Mouse (Mus musculus): ENCODE measurements around the gene Npcd. TPM values are rescaled to one million over a fixed set of nuclear protein-coding genes. Genes with fewer than 3 reads are reported as not detected.

Gene Npcd
- polyA plus RNA-seq, 1 experiment: 0.23 TPM

DNA sequence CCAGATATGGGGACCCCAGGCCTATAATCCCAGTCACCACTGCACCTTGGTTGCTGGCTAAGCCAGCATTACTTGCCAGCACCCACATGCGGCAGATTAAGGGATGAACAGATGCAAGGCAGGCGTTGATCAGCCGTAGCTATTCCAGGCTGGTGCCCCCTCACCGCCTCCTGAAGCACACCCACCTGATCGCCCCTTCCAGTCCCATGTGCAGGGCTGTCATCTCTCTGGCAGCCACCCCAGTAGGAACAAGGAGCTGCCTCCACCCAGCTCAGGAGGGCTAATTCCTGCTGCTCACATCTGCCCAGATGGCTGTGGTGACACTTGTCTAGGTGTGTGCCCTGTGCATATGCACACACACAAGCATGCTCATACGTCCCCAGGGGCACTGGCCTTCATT, 73.1 kb downstream of the Npcd start:
- Histone ChIP-seq H3K27ac (ENCODE audit: insufficient read depth, low read depth, low read length) (no peak overlapping the region), H3K4me3 (ENCODE audit: low read depth, low read length) (no peak overlapping the region), H3K36me3 (ENCODE audit: control insufficient read depth, insufficient read depth, low read length) (no peaks in the 10 kb centered on the region), H3K27me3 (ENCODE audit: control insufficient read depth, insufficient read depth, low read length) (no peaks in the 10 kb centered on the region), H3K4me1 (ENCODE audit: control insufficient read depth, insufficient read depth, insufficient read length, low read length) (peaks cover 10% of the 10 kb centered on the region)
- WGBS: 91% methylated on average over 6 of the region's 6 CpGs
- TF ChIP-seq CTCF (IDR thresholded peaks at IDR 0.05; ENCODE audit: extremely low read depth, insufficient read length, insufficient replicate concordance, low read depth, low read length): no peak
- TF ChIP-seq POLR2A (IDR thresholded peaks at IDR 0.05; ENCODE audit: low read depth, low read length): no peak

DNA sequence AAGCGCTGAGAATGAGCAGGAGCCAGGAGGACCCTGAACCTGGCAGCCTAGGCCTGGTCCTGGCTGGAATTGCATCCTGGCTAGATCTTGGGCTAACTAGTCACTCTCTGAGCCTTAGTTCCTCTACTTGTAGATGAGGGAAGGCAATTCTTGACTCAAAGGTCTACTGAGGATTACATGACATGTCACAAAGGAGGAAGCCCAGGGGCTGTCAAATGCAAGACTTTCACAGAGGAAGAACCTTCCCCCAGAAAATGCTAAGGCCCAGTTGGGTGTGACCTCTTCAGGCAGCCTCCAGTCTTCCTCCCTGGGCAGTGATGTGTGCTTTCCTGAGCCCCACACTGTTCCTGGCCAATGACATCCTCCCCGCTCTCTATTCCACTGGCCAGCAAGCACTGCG, 76.9 kb downstream of the Npcd start:
- 91% methylated on average over 3 of the region's 3 CpGs for WGBS
- no peak overlapping the region for H3K4me3 ChIP-seq (ENCODE audit: low read depth, low read length)
- no peaks in the 10 kb centered on the region for H3K4me1 ChIP-seq (ENCODE audit: control insufficient read depth, insufficient read depth, insufficient read length, low read length)
- H3K27ac ChIP-seq (ENCODE audit: insufficient read depth, low read depth, low read length): no peak overlapping the region
- no peaks in the 10 kb centered on the region for H3K27me3 ChIP-seq (ENCODE audit: control insufficient read depth, insufficient read depth, low read length)
- H3K36me3 ChIP-seq (ENCODE audit: control insufficient read depth, insufficient read depth, low read length): no peaks in the 10 kb centered on the region
- TF ChIP-seq CTCF (IDR thresholded peaks at IDR 0.05; ENCODE audit: extremely low read depth, insufficient read length, insufficient replicate concordance, low read depth, low read length) (no peak), POLR2A (IDR thresholded peaks at IDR 0.05; ENCODE audit: low read depth, low read length) (no peak)

DNA sequence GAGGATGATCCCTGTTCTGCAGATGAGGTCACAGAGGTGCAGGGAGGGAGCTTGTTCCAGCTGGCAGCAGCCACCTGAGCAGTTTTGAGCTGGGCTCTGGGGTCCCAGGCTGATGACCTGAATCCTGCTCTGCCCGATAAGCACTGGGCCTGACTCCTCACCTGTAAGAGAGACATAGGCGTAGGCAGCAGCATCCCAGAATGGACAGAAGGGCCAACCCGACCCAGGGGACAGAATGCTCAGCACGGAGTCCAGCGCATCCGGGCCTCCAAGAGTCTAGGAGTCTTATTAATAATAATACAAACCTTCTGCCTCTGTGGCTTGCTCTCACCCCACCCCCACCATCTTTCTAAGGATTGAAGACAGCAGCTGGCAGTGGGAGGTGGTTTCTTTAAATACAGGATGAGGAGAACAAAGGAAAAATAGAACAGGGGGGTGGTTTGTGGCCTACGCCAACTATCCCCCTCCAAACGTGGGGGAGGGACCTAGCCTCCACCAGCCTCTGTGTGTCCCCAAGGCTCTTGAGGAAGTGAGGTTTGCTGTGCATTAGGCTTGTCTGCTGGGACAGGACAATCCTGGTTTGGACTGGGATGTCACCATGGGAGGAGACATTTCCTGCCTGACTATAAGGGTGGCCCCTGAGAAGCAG, 77.9 kb downstream of the Npcd start:
- Histone ChIP-seq H3K36me3 (ENCODE audit: control insufficient read depth, insufficient read depth, low read length) (no peaks in the 10 kb centered on the region), H3K4me1 (ENCODE audit: control insufficient read depth, insufficient read depth, insufficient read length, low read length) (no peaks in the 10 kb centered on the region), H3K27me3 (ENCODE audit: control insufficient read depth, insufficient read depth, low read length) (no peaks in the 10 kb centered on the region), H3K27ac (ENCODE audit: insufficient read depth, low read depth, low read length) (no peak overlapping the region), H3K4me3 (ENCODE audit: low read depth, low read length) (no peak overlapping the region)
- TF ChIP-seq CTCF (IDR thresholded peaks at IDR 0.05; ENCODE audit: extremely low read depth, insufficient read length, insufficient replicate concordance, low read depth, low read length) (no peak), POLR2A (IDR thresholded peaks at IDR 0.05; ENCODE audit: low read depth, low read length) (no peak)
- 82% methylated on average over 8 of the region's 8 CpGs for WGBS

DNA sequence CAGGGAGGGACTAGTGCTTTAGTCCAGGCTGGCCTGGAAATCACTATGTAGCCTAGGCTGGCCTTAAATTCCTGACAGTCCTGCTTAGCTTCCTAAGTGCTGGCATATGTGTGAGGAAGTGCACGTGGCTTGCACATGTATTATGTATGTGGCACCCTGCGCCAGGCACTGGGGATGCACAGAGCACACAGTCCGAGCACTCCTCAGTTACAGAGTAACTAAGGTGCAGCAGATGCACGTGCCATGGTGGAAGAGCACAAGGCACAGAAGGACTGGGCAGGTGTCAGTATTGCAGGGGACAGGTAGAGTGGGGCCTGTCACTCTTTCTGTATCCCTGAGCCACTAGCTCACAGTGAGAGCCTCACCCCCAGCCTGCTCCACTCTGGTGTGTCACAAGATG, 78.9 kb downstream of the Npcd start:
- Histone ChIP-seq H3K4me3 (ENCODE audit: low read depth, low read length) (no peak overlapping the region), H3K4me1 (ENCODE audit: control insufficient read depth, insufficient read depth, insufficient read length, low read length) (no peaks in the 10 kb centered on the region), H3K27me3 (ENCODE audit: control insufficient read depth, insufficient read depth, low read length) (no peaks in the 10 kb centered on the region), H3K36me3 (ENCODE audit: control insufficient read depth, insufficient read depth, low read length) (no peaks in the 10 kb centered on the region), H3K27ac (ENCODE audit: insufficient read depth, low read depth, low read length) (no peak overlapping the region)
- TF ChIP-seq CTCF (IDR thresholded peaks at IDR 0.05; ENCODE audit: extremely low read depth, insufficient read length, insufficient replicate concordance, low read depth, low read length): no peak
- TF ChIP-seq POLR2A (IDR thresholded peaks at IDR 0.05; ENCODE audit: low read depth, low read length): no peak
- WGBS: 70% methylated on average over 4 of the region's 4 CpGs

DNA sequence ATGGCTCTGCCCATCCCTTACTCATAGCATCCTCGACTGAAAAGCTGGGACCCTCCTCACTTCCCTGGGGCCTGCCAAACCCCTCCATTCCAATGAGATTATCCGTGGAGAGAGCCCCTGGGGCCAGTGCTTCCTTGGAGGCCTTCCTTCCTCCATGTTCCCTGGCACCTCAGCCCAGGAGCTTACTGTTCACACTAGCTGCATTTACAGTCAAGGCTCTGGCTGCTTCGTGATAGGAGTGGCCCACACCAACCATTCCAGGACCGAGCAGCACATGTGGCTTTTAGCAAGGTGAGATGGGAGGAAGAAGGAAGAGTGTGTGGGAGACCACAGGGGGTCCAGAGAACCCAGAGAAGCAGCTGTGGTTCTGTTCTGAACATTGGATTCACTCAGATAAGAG, 80.2 kb downstream of the Npcd start:
- TF ChIP-seq CTCF (IDR thresholded peaks at IDR 0.05; ENCODE audit: extremely low read depth, insufficient read length, insufficient replicate concordance, low read depth, low read length) (no peak), POLR2A (IDR thresholded peaks at IDR 0.05; ENCODE audit: low read depth, low read length) (no peak)
- Histone ChIP-seq H3K27me3 (ENCODE audit: control insufficient read depth, insufficient read depth, low read length) (no peaks in the 10 kb centered on the region), H3K4me3 (ENCODE audit: low read depth, low read length) (no peak overlapping the region), H3K4me1 (ENCODE audit: control insufficient read depth, insufficient read depth, insufficient read length, low read length) (no peaks in the 10 kb centered on the region), H3K27ac (ENCODE audit: insufficient read depth, low read depth, low read length) (no peak overlapping the region), H3K36me3 (ENCODE audit: control insufficient read depth, insufficient read depth, low read length) (no peaks in the 10 kb centered on the region)
- WGBS: 66% methylated on average over 4 of the region's 4 CpGs

DNA sequence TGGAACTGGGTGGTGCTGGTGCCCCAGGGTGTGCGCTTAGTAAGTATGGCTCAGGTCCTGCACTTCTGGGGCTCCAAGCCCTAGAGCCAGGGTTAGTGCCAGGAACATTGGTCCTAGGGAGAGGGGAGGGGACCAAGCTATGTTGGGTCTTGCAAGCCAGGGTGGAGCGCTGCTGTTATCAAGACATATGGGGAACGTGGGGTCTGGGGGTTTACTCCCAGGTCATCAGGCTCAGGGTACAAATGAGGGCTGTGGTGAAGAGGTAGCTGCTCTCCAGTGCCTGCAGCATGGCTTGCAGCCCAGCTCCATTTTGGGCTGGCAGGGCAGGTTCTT, 80.7 kb downstream of the Npcd start:
- Histone ChIP-seq H3K27me3 (ENCODE audit: control insufficient read depth, insufficient read depth, low read length) (no peaks in the 10 kb centered on the region), H3K27ac (ENCODE audit: insufficient read depth, low read depth, low read length) (no peak overlapping the region), H3K36me3 (ENCODE audit: control insufficient read depth, insufficient read depth, low read length) (no peaks in the 10 kb centered on the region), H3K4me3 (ENCODE audit: low read depth, low read length) (no peak overlapping the region), H3K4me1 (ENCODE audit: control insufficient read depth, insufficient read depth, insufficient read length, low read length) (no peaks in the 10 kb centered on the region)
- 93% methylated on average over 3 of the region's 3 CpGs for WGBS
- no peak for TF ChIP-seq CTCF (IDR thresholded peaks at IDR 0.05; ENCODE audit: extremely low read depth, insufficient read length, insufficient replicate concordance, low read depth, low read length)
- no peak for TF ChIP-seq POLR2A (IDR thresholded peaks at IDR 0.05; ENCODE audit: low read depth, low read length)

DNA sequence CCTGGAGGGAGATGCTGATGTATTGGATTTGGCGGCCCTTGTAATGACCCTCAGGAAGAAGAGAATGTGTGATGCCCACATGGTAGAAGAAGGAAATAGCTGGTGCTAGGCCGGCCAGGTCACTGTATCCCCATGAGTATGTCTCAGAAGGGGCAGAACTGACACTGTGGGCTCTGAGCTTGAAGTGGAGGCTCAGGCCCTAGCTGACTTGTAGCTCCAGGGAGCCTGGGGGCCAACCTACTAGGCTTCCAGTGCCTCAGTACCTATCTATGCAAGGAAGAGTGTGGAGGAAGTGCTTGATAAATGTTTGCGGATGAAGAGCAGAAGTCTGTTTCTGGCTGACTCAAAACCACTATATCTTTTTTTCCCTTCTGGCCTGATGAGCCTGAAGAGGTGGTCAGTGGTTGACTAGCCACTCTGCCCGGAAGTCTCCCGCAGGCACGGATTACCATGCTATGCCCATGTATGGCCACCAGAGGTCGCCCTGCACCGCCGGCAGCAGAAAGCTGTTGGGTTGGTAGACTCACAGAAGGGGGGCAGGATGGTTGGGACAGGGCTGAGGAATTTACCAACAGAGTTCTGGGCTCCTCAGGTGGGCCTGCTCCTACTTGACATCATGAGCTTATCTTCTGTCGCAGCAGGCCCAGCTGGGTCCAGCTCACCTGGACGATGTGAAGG, 81.2 kb downstream of the Npcd start:
- no peak for TF ChIP-seq POLR2A (IDR thresholded peaks at IDR 0.05; ENCODE audit: low read depth, low read length)
- TF ChIP-seq CTCF (IDR thresholded peaks at IDR 0.05; ENCODE audit: extremely low read depth, insufficient read length, insufficient replicate concordance, low read depth, low read length): peak; percentile 99

More for the DNA sequence above, 81.2 kb downstream of the Npcd start:
- H3K4me1 ChIP-seq (ENCODE audit: control insufficient read depth, insufficient read depth, insufficient read length, low read length): no peaks in the 10 kb centered on the region
- no peak overlapping the region for H3K4me3 ChIP-seq (ENCODE audit: low read depth, low read length)
- no peak overlapping the region for H3K27ac ChIP-seq (ENCODE audit: insufficient read depth, low read depth, low read length)
- 21% methylated on average over 11 of the region's 11 CpGs for WGBS
- no peaks in the 10 kb centered on the region for H3K27me3 ChIP-seq (ENCODE audit: control insufficient read depth, insufficient read depth, low read length)
- H3K36me3 ChIP-seq (ENCODE audit: control insufficient read depth, insufficient read depth, low read length): no peaks in the 10 kb centered on the region
